Mouse (Mus musculus): ENCODE measurements around the gene Acsl6. TPM values are rescaled to one million over a fixed set of nuclear protein-coding genes. Genes with fewer than 3 reads are reported as not detected.
"Not testable (repeated sequence)": the region's sequence is repeated elsewhere in the genome, so short reads cannot be mapped to it uniquely, and the experiment has no call there.

Acsl6 gene
- polyA plus RNA-seq, 2 experiments, result 0.85 to 1.1 TPM

DNA sequence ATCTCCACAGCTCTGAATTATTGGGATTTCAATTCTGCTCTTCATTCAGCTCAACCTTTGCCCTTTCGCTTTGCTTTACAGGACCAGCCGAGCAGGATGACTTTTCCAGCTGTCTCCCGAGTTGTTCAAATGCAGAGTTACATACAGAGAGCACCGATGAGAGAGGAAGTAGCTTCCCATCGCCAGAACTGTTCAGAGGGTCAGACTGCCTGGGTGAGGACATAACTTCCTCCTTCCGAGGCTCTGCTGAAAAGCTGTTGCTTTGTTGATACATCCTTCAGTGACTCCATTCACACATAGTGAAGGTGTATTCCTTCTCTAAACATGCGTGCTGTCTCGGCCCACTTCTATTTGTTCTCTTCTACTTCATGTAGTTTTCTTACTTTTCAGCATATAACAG is 86.8 kb downstream of the Acsl6 start:
- H3K4me3 ChIP-seq (ENCODE audit: insufficient read depth in 1 of 2, low read depth in 2 of 2, low read length in 2 of 2), result no peak overlapping the region
- no peaks in the 10 kb centered on the region for H3K36me3 ChIP-seq (replicated peaks; ENCODE audit: control insufficient read depth, insufficient read depth, low read depth)
- H3K4me1 ChIP-seq (replicated peaks; ENCODE audit: control insufficient read depth in 2 of 2, insufficient read depth in 2 of 2, low read length in 1 of 2), result no peaks in the 10 kb centered on the region
- H3K4me2 ChIP-seq (ENCODE audit: low read depth), result no peak overlapping the region
- TF ChIP-seq EP300 (IDR thresholded peaks at IDR 0.05; ENCODE audit: low read depth), result no peak
- no peak for TF ChIP-seq CTCF (IDR thresholded peaks at IDR 0.05; ENCODE audit: low read depth)
- no peaks in the 10 kb centered on the region for H3K27me3 ChIP-seq (ENCODE audit: control insufficient read depth, insufficient read depth, low read length)
- H3K9me3 ChIP-seq (ENCODE audit: control insufficient read depth, low read length), result no peaks in the 10 kb centered on the region
- no peak overlapping the region for H3K27ac ChIP-seq
- WGBS (ENCODE audit: insufficient replicate concordance), result 29% methylated on average over 8 of the region's 8 CpGs
- H3K9ac ChIP-seq (replicated peaks), result no peak overlapping the region
- DNase-seq (ENCODE audit: low read depth in 3 of 3, low spot score in 3 of 3), result no peak
- no peak for ATAC-seq (ENCODE audit: insufficient read depth)

DNA sequence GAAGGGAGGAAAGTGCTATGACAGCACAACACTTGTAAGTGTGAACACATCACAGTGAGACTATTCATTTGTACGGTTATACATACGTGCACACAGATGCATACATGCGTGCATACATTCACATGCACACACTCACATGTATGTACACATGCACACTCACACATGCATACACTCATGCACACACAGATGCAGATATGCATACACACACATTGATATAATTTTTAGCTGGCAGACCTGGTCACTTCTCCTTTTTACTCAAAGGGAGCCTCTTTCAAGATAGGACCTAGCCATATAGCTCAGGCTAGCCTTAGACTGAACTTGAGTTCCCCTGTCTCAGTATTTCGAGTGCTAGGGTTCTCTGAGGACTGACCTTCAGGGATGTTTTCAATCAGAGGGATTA is 87.7 kb downstream of the Acsl6 start:
- H3K27me3 ChIP-seq (ENCODE audit: control insufficient read depth, insufficient read depth, low read length), result no peaks in the 10 kb centered on the region
- no peak overlapping the region for H3K4me3 ChIP-seq (ENCODE audit: insufficient read depth in 1 of 2, low read depth in 2 of 2, low read length in 2 of 2)
- H3K27ac ChIP-seq, result no peak overlapping the region
- H3K36me3 ChIP-seq (replicated peaks; ENCODE audit: control insufficient read depth, insufficient read depth, low read depth), result no peaks in the 10 kb centered on the region
- H3K9ac ChIP-seq (replicated peaks), result no peak overlapping the region
- no peak overlapping the region for H3K4me2 ChIP-seq (ENCODE audit: low read depth)
- H3K9me3 ChIP-seq (ENCODE audit: control insufficient read depth, low read length), result no peaks in the 10 kb centered on the region
- no peaks in the 10 kb centered on the region for H3K4me1 ChIP-seq (replicated peaks; ENCODE audit: control insufficient read depth in 2 of 2, insufficient read depth in 2 of 2, low read length in 1 of 2)
- DNase-seq (ENCODE audit: low read depth in 3 of 3, low spot score in 3 of 3) (no peak), ATAC-seq (ENCODE audit: insufficient read depth) (no peak)
- WGBS (ENCODE audit: insufficient replicate concordance), result 72% methylated on average over 4 of the region's 4 CpGs
- TF ChIP-seq EP300 (IDR thresholded peaks at IDR 0.05; ENCODE audit: low read depth) (no peak), CTCF (IDR thresholded peaks at IDR 0.05; ENCODE audit: low read depth) (no peak)

- no peaks in the 10 kb centered on the region for H3K4me1 ChIP-seq (replicated peaks; ENCODE audit: control insufficient read depth in 2 of 2, insufficient read depth in 2 of 2, low read length in 1 of 2)
- no peak for ATAC-seq (ENCODE audit: insufficient read depth)
- WGBS (ENCODE audit: insufficient replicate concordance), result 26% methylated on average over 1 of the region's 1 CpGs
Measured at GRCm38 (mm10) chr11:54396686-54397085, 93.1 kb downstream of the Acsl6 start.

GRCm38 (mm10) chr11:54398058-54398457 is 94.5 kb downstream of the Acsl6 start:
- Histone ChIP-seq H3K27me3 (ENCODE audit: control insufficient read depth, insufficient read depth, low read length) (no peaks in the 10 kb centered on the region), H3K4me1 (replicated peaks; ENCODE audit: control insufficient read depth in 2 of 2, insufficient read depth in 2 of 2, low read length in 1 of 2) (no peaks in the 10 kb centered on the region), H3K36me3 (replicated peaks; ENCODE audit: control insufficient read depth, insufficient read depth, low read depth) (no peaks in the 10 kb centered on the region), H3K4me2 (ENCODE audit: low read depth) (no peak overlapping the region), H3K4me3 (ENCODE audit: insufficient read depth in 1 of 2, low read depth in 2 of 2, low read length in 2 of 2) (no peak overlapping the region), H3K9me3 (ENCODE audit: control insufficient read depth, low read length) (no peaks in the 10 kb centered on the region), H3K9ac (replicated peaks) (no peak overlapping the region), H3K27ac (no peak overlapping the region)
- TF ChIP-seq EP300 (IDR thresholded peaks at IDR 0.05; ENCODE audit: low read depth) (no peak), CTCF (IDR thresholded peaks at IDR 0.05; ENCODE audit: low read depth) (no peak)
- ATAC-seq (ENCODE audit: insufficient read depth) (no peak), DNase-seq (ENCODE audit: low read depth in 3 of 3, low spot score in 3 of 3) (no peak)
- WGBS (ENCODE audit: insufficient replicate concordance), result 17% methylated on average over 4 of the region's 4 CpGs

More at GRCm38 (mm10) chr11:54396686-54397085, 93.1 kb downstream of the Acsl6 start:
- Histone ChIP-seq H3K27ac (no peak overlapping the region), H3K36me3 (replicated peaks; ENCODE audit: control insufficient read depth, insufficient read depth, low read depth) (no peaks in the 10 kb centered on the region), H3K27me3 (ENCODE audit: control insufficient read depth, insufficient read depth, low read length) (no peaks in the 10 kb centered on the region), H3K4me3 (ENCODE audit: insufficient read depth in 1 of 2, low read depth in 2 of 2, low read length in 2 of 2) (no peak overlapping the region), H3K4me2 (ENCODE audit: low read depth) (no peak overlapping the region), H3K9me3 (ENCODE audit: control insufficient read depth, low read length) (no peaks in the 10 kb centered on the region), H3K9ac (replicated peaks) (no peak overlapping the region)
- TF ChIP-seq CTCF (IDR thresholded peaks at IDR 0.05; ENCODE audit: low read depth) (no peak), EP300 (IDR thresholded peaks at IDR 0.05; ENCODE audit: low read depth) (no peak)
- no peak for DNase-seq (ENCODE audit: low read depth in 3 of 3, low spot score in 3 of 3)

DNA sequence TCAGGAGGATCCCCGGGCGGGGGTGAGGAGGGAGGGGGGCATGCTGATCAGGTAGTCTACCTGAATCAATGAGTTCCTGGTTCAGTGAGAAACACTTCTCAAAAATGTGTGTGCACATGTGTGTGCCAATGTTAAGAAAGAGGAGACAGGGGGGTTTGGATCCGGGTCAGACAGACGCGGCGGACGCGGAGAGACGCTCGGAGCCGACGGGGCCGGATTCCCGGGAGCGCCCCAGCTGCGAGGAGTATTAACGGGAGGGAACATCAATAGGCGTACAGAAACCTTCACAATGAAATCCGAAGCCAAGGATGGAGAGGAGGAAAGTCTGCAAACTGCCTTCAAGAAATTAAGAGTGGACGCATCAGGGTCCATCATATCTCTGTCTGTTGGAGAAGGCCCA is 97.2 kb downstream of the Acsl6 start:
- not testable (repeated sequence) for H3K4me3 ChIP-seq (ENCODE audit: insufficient read depth in 1 of 2, low read depth in 2 of 2, low read length in 2 of 2); H3K36me3 ChIP-seq (replicated peaks; ENCODE audit: control insufficient read depth, insufficient read depth, low read depth); ATAC-seq (ENCODE audit: insufficient read depth); DNase-seq (ENCODE audit: low read depth in 3 of 3, low spot score in 3 of 3); H3K27me3 ChIP-seq (ENCODE audit: control insufficient read depth, insufficient read depth, low read length); H3K9ac ChIP-seq (replicated peaks); H3K27ac ChIP-seq; H3K4me2 ChIP-seq (ENCODE audit: low read depth); H3K4me1 ChIP-seq (replicated peaks; ENCODE audit: control insufficient read depth in 2 of 2, insufficient read depth in 2 of 2, low read length in 1 of 2); H3K9me3 ChIP-seq (ENCODE audit: control insufficient read depth, low read length)
- WGBS (ENCODE audit: insufficient replicate concordance), result 84% methylated on average over 20 of the region's 20 CpGs

Measured in liver, embryonic 14.5 days (tissue).